Mouse (Mus musculus) C2C12 (cell line): ENCODE results near the gene Dnaaf1. TPM values are rescaled to one million over a fixed set of nuclear protein-coding genes. Genes with fewer than 3 reads are reported as not detected.
A peak's percentile ranks its signal among the peaks of the same experiment; 100 is the strongest.

Experiments used
- H3K27me3 ChIP-seq: one replicate; pipeline ENCODE4 v1.6.1; 2011; ENCODE audit not compliant: control insufficient read depth, insufficient read depth, insufficient read length
- H3K36me3 ChIP-seq: one replicate; pipeline ENCODE4 v1.6.1; 2011; ENCODE audit not compliant: control insufficient read depth, insufficient read depth
- H3K4me3 ChIP-seq: one replicate; pipeline ENCODE4 v1.5.1; 2011; ENCODE audit warnings: mild to moderate bottlenecking, control low read depth; ENCODE audit not compliant: poor library complexity, insufficient read depth, severe bottlenecking
- H3K79me2 ChIP-seq: one replicate; pipeline ENCODE4 v1.6.1; 2011; ENCODE audit not compliant: control insufficient read depth, insufficient read depth
- H3K79me3 ChIP-seq: one replicate; pipeline ENCODE4 v1.6.1; 2011; ENCODE audit warnings: low read depth, control low read depth
- H3ac ChIP-seq: one replicate; pipeline ENCODE3; 2011; ENCODE audit warnings: low read depth; ENCODE audit not compliant: control insufficient read depth, insufficient read length
- CEBPB ChIP-seq: IDR thresholded peaks from one replicate; pipeline ENCODE4 v1.6.1; 2011; ENCODE audit warnings: low read depth, mild to moderate bottlenecking, control low read depth, moderate library complexity
- CTCF ChIP-seq: IDR thresholded peaks from one replicate; pipeline ENCODE4 v1.5.1; 2011; ENCODE audit not compliant: control insufficient read depth, insufficient read depth, insufficient read length
- FOSL1 ChIP-seq: IDR thresholded peaks from one replicate; pipeline ENCODE4 v1.8.0; 2011; ENCODE audit warnings: mild to moderate bottlenecking, low read length; ENCODE audit not compliant: poor library complexity, insufficient read depth, severe bottlenecking
- MAX ChIP-seq: IDR thresholded peaks from one replicate; pipeline ENCODE4 v1.6.1; 2011; ENCODE audit warnings: mild to moderate bottlenecking, control low read depth
- MYOD1 ChIP-seq: IDR thresholded peaks from one replicate; pipeline ENCODE4 v1.6.1; 2011; ENCODE audit warnings: low read depth; ENCODE audit not compliant: control insufficient read depth, insufficient read length
- MYOG ChIP-seq: IDR thresholded peaks from one replicate; pipeline ENCODE4 v1.6.1; 2011; ENCODE audit not compliant: control insufficient read depth, insufficient read length; ENCODE audit errors: extremely low read depth
- USF1 ChIP-seq: IDR thresholded peaks from one replicate; pipeline ENCODE4 v1.6.1; 2011; ENCODE audit warnings: low read depth, mild to moderate bottlenecking, control low read depth, moderate library complexity
- polyA plus RNA-seq: library from polyadenylated mRNA; unstranded; fragments of >200 nt; fragmentation: generic; extraction: Trizol; gene quantifications from one replicate; pipeline ENCODE4 v1.2.1, GENCODE M21; 2012; ENCODE audit warnings: missing spikeins

Gene Dnaaf1
- polyA plus RNA-seq, 1 experiment = 0.01 TPM

GRCm38 (mm10) chr8:119588844-119589243, 13.8 kb downstream of the Dnaaf1 start:
- no peaks in the 10 kb centered on the region for H3K79me3 ChIP-seq
- TF ChIP-seq USF1 = no peak
- no peak for TF ChIP-seq MYOD1
- TF ChIP-seq CTCF = no peak
- TF ChIP-seq MYOG = no peak
- no peak for TF ChIP-seq CEBPB
- TF ChIP-seq FOSL1 = no peak
- no peak for TF ChIP-seq MAX
- no peaks in the 10 kb centered on the region for H3K36me3 ChIP-seq
- H3K79me2 ChIP-seq = no peaks in the 10 kb centered on the region
- H3ac ChIP-seq = no peak overlapping the region
- H3K27me3 ChIP-seq = peaks cover 6% of the 10 kb centered on the region
- no peak overlapping the region for H3K4me3 ChIP-seq

- no peaks in the 10 kb centered on the region for H3K79me2 ChIP-seq
- peaks cover 6% of the 10 kb centered on the region for H3K27me3 ChIP-seq
- no peaks in the 10 kb centered on the region for H3K36me3 ChIP-seq
- no peak overlapping the region for H3ac ChIP-seq
- no peaks in the 10 kb centered on the region for H3K79me3 ChIP-seq
- H3K4me3 ChIP-seq = no peak overlapping the region
- TF ChIP-seq CTCF (no peak), MYOD1 (no peak), USF1 (no peak), FOSL1 (no peak), MYOG (no peak), CEBPB (no peak), MAX (no peak)
Measured at GRCm38 (mm10) chr8:119590348-119590747, 15.3 kb downstream of the Dnaaf1 start.

DNA sequence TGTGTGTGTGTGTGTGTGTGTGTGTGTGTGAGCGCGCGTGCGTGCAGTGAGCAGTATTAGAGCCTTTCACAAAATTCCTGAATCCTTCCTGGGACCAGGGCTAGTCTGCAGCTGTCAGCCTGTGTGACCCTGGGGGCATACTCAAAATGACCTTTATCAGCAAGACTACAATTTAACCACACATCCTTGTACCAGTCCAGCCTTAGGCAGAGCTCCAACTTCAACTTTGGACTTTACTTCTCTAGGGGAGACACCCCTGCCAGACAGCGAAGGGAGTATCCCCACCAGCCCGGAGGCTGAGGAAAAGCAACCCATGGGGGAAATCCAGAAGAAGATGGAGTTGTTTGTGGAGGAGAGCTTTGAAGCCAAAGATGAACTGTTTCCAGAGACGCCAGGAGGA, 16.4 kb downstream of the Dnaaf1 start:
- no peaks in the 10 kb centered on the region for H3K79me3 ChIP-seq
- H3K4me3 ChIP-seq = no peak overlapping the region
- TF ChIP-seq FOSL1 (no peak), CEBPB (no peak), MYOD1 (no peak), MAX (no peak), USF1 (no peak), CTCF (no peak), MYOG (no peak)
- peaks cover 6% of the 10 kb centered on the region for H3K27me3 ChIP-seq
- H3K79me2 ChIP-seq = no peaks in the 10 kb centered on the region
- H3K36me3 ChIP-seq = no peaks in the 10 kb centered on the region
- H3ac ChIP-seq = no peak overlapping the region

DNA sequence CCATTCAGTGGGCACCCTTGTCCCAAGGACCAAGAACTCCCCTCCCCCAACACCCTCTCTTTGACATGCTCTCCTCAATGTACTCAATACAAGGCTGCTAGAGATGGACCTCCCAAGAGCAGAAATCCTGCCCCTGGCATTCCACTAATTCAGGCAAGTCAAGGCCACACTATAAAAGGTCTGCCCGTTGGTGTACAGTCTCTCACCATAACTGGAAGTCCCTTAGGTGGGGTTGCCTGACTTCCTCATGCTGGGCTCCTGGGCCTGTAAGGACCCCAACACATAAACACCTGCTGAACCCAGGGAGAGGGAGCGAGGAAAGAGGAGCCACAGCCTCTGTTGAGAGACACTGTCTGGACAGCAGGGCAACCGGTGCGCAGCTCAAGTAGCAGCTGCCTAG, 28.7 kb downstream of the Dnaaf1 start:
- TF ChIP-seq MYOG (no peak), CTCF (no peak), FOSL1 (no peak), MYOD1 (no peak), CEBPB (no peak), USF1 (no peak)
- Histone ChIP-seq H3K27me3 (no peaks in the 10 kb centered on the region), H3K36me3 (peaks cover 4% of the 10 kb centered on the region), H3ac (no peak overlapping the region), H3K79me3 (peaks cover 4% of the 10 kb centered on the region), H3K79me2 (peaks cover 14% of the 10 kb centered on the region), H3K4me3 (no peak overlapping the region)

DNA sequence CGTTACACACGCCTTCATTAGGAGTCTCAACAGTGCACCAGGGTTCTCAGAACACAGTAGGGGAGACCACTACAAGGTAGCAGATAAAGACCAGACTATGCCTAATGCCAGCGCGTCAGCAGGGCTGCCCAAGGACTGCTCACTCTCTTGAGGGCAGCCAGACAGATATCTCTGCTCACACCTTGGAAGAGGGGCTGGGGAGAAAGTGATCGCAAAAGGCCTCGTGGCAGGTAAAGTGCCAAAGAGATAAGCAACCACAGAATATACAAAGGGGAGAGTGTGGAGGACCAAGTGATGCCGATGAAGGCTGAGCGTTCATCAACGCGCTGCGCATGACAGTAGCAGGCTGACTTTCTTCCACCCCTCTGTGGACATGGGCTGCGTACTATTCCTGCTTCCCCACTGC, 29.4 kb downstream of the Dnaaf1 start:
- H3K4me3 ChIP-seq = peak overlapping the region; percentile 63
- H3K27me3 ChIP-seq = no peaks in the 10 kb centered on the region
- H3K36me3 ChIP-seq = peaks cover 4% of the 10 kb centered on the region
- peaks cover 14% of the 10 kb centered on the region for H3K79me2 ChIP-seq
- no peak for TF ChIP-seq CTCF
- no peak for TF ChIP-seq MAX
- no peak for TF ChIP-seq MYOD1
- peak overlapping the region; percentile 94 for H3ac ChIP-seq
- peaks cover 4% of the 10 kb centered on the region for H3K79me3 ChIP-seq

- peak within 1 kb of the TSS; percentile 63 for H3K4me3 ChIP-seq
- TF ChIP-seq CTCF (peak; percentile 74), USF1 (no peak), MYOG (no peak), MAX (peak; percentile 82)
- peaks cover 4% of the 10 kb centered on the region for H3K79me3 ChIP-seq
- H3K79me2 ChIP-seq = peaks cover 14% of the 10 kb centered on the region
- H3K27me3 ChIP-seq = no peaks in the 10 kb centered on the region
- peaks cover 4% of the 10 kb centered on the region for H3K36me3 ChIP-seq
- peak within 1 kb of the TSS; percentile 94 for H3ac ChIP-seq
Measured at GRCm38 (mm10) chr8:119604996-119605395, 30.0 kb downstream of the Dnaaf1 start, which contains the start of gene Taf1c. Gene Taf1c (minus strand): TSS chr8:119605222.
